Mouse (Mus musculus) inflammation-experienced regulatory T-cells, adult 16 weeks (primary cell): ENCODE data around the gene 5031410I06Rik. TPM values are rescaled to one million over a fixed set of nuclear protein-coding genes. Genes with fewer than 3 reads are reported as not detected.

Source experiments
- polyA plus RNA-seq: library from polyadenylated mRNA; unstranded; fragments of 100-300 nt; shearing (Covaris generic); gene quantifications from one replicate; pipeline ENCODE4 v1.2.1, GENCODE M21; 2017

Gene 5031410I06Rik
- not detected for polyA plus RNA-seq

GRCm38 (mm10) chr5:26105262-26105661, at the start of gene 5031410I06Rik:
TSS of gene 5031410I06Rik (minus strand) at chr5:26105362.

GRCm38 (mm10) chr5:26121321-26121720, 16.2 kb upstream of the 5031410I06Rik start, which contains the start of gene Gm10220:
TSS of gene Gm10220 (minus strand) at chr5:26121421.

GRCm38 (mm10) chr5:26089191-26089590, 16.0 kb downstream of the 5031410I06Rik start, which contains the start of gene Gm10471:
TSS of gene Gm10471 (minus strand) at chr5:26089291.

GRCm38 (mm10) chr5:26058481-26058880, 46.7 kb downstream of the 5031410I06Rik start, which contains the start of gene Gm7347:
TSS of gene Gm7347 (minus strand) at chr5:26058581.

Other genes with a start within 250 kb of the 5031410I06Rik start
- gene Gm21663, start 163.0 kb downstream of the 5031410I06Rik start, polyA plus RNA-seq: not detected
- gene Gm21671, start 150.9 kb downstream of the 5031410I06Rik start, polyA plus RNA-seq: not detected
- gene Gm21680, start 132.7 kb downstream of the 5031410I06Rik start, polyA plus RNA-seq: not detected
- not detected for gene Gm21698, start 116.7 kb downstream of the 5031410I06Rik start, polyA plus RNA-seq
- gene Gm1979, start 100.6 kb downstream of the 5031410I06Rik start, polyA plus RNA-seq: not detected
- gene Gm5862, start 82.4 kb downstream of the 5031410I06Rik start, polyA plus RNA-seq: not detected
- gene Speer4a, start 65.8 kb downstream of the 5031410I06Rik start, polyA plus RNA-seq: not detected
- not detected for gene Gm7347, start 46.8 kb downstream of the 5031410I06Rik start, polyA plus RNA-seq
- gene Gm10471, start 16.1 kb downstream of the 5031410I06Rik start, polyA plus RNA-seq: not detected
- gene Gm10220, start 16.1 kb upstream of the 5031410I06Rik start, polyA plus RNA-seq: not detected
- not detected for gene Gm7361, start 152.3 kb upstream of the 5031410I06Rik start, polyA plus RNA-seq